Mouse (Mus musculus): Measurements from ENCODE around the gene Gm12117.

GRCm38 (mm10) chr11:33309566-33309965 is 33.0 kb upstream of the Gm12117 start:
- no peak for TF ChIP-seq CTCF (IDR thresholded peaks at IDR 0.05; ENCODE audit: low read depth)
- no peak for TF ChIP-seq EP300 (IDR thresholded peaks at IDR 0.05; ENCODE audit: low read depth)

Measured in heart, postnatal 0 days (tissue).